Mouse (Mus musculus) heart, embryonic 11.5 days (tissue): ENCODE measurements around the gene Atp2b2. TPM values are rescaled to one million over a fixed set of nuclear protein-coding genes. Genes with fewer than 3 reads are reported as not detected.

Source experiments
- ATAC-seq: fragments of 200-750 bp; cut with Nextera tagmentation; replicated peaks from 2 replicates; pipeline ENCODE4 v1.8.0; 2017; ENCODE audit warnings: moderate library complexity; ENCODE audit not compliant: insufficient number of reproducible peaks, low FRiP score, low TSS enrichment
- H3K27ac ChIP-seq: fragments of 300-500 bp; sonication (generic); 2 replicates; pipeline ENCODE4 v1.5.1; 2014; ENCODE audit warnings: mild to moderate bottlenecking, low read depth, low read length
- H3K27me3 ChIP-seq: fragments of 300-500 bp; sonication (generic); 2 replicates; pipeline ENCODE4 v1.6.1; 2014; ENCODE audit warnings: mild to moderate bottlenecking, low read length, mixed read lengths; ENCODE audit not compliant: control insufficient read depth, insufficient read depth
- H3K36me3 ChIP-seq: fragments of 300-500 bp; sonication (generic); 2 replicates; pipeline ENCODE4 v1.6.1; 2014; ENCODE audit warnings: mild to moderate bottlenecking, low read length, moderate library complexity, mixed read lengths; ENCODE audit not compliant: control insufficient read depth, insufficient read depth
- H3K4me1 ChIP-seq: fragments of 300-500 bp; sonication (generic); 2 replicates; pipeline ENCODE4 v1.6.1; 2014; ENCODE audit warnings: low read length; ENCODE audit not compliant: control insufficient read depth, insufficient read depth
- H3K4me2 ChIP-seq: fragments of 300-500 bp; sonication (generic); 2 replicates; pipeline ENCODE4 v1.6.1; 2014; ENCODE audit warnings: mild to moderate bottlenecking, moderate library complexity
- H3K4me3 ChIP-seq: fragments of 300-500 bp; sonication (generic); 2 replicates; pipeline ENCODE4 v1.5.1; 2014; ENCODE audit warnings: low read depth, low read length
- H3K9ac ChIP-seq: fragments of 300-500 bp; sonication (generic); 2 replicates; pipeline ENCODE4 v1.6.1; 2014; ENCODE audit warnings: mild to moderate bottlenecking, low read depth, low read length, moderate library complexity
- H3K9me3 ChIP-seq: fragments of 300-500 bp; sonication (generic); replicated peaks from 2 replicates; pipeline ENCODE4 v1.6.1; 2016; ENCODE audit warnings: low read length; ENCODE audit not compliant: control insufficient read depth
- WGBS: fragments of 180-500 bp; shearing (Covaris S2); extraction: QIAGEN DNeasy Blood & Tissue Kit; methylation state at CpG from one replicate; pipeline ENCODE4 v1.1.7; 2014; ENCODE audit not compliant: insufficient replicate concordance; 5-methylcytosine and 5-hydroxymethylcytosine counted together
- polyA plus RNA-seq: library from polyadenylated mRNA; unstranded; fragments of >200 nt; fragmentation: Nextera tagmentation; extraction: Ambion mirVana; gene quantifications from 2 replicates; pipeline ENCODE4 v1.2.1, GENCODE M21; 2014

Gene Atp2b2
- polyA plus RNA-seq, 1 experiment from 2014 or later, result 0.40 TPM

DNA sequence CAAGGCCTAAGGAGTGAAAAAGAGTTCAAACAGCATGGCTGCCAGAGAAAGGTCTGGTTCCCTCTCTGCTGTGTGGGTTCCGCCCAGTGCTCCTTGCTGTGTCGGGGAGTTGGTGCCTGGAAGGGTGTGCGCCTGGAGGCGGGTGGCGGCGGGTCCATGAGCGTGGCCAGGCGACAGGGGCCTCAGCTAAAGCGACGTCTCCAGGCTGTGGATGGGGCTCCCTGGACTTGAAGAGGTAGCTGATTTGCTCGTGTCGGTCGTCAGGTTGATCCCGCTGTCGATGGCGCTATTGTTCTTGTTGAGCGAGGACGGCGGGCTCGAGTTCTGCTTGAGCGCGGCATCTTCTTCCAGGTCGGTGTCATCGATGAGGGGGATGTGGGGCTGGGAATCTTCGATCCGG lies 294.1 kb downstream of the Atp2b2 start:
- Histone ChIP-seq H3K9me3 (no peaks in the 10 kb centered on the region), H3K4me2 (peak overlapping the region; percentile 25), H3K4me3 (peak overlapping the region; percentile 15; the same call in 1 of the 2 replicates), H3K27me3 (peaks cover 30% of the 10 kb centered on the region), H3K27ac (no peak overlapping the region), H3K9ac (no peak overlapping the region), H3K4me1 (no peaks in the 10 kb centered on the region), H3K36me3 (no peaks in the 10 kb centered on the region)
- 15% methylated on average over 26 of the region's 26 CpGs for WGBS
- no peak for ATAC-seq

GRCm38 (mm10) chr6:113747284-113747683 lies 295.1 kb downstream of the Atp2b2 start:
- Histone ChIP-seq H3K36me3 (no peaks in the 10 kb centered on the region), H3K4me3 (no peak overlapping the region), H3K4me1 (no peaks in the 10 kb centered on the region), H3K27me3 (peaks cover 30% of the 10 kb centered on the region), H3K9me3 (no peaks in the 10 kb centered on the region), H3K9ac (no peak overlapping the region), H3K4me2 (no peak overlapping the region), H3K27ac (no peak overlapping the region)
- no peak for ATAC-seq
- WGBS, result 78% methylated on average over 14 of the region's 14 CpGs

- H3K27me3 ChIP-seq, result peaks cover 28% of the 10 kb centered on the region
Observed at GRCm38 (mm10) chr6:113745117-113745516, 297.3 kb downstream of the Atp2b2 start.

DNA sequence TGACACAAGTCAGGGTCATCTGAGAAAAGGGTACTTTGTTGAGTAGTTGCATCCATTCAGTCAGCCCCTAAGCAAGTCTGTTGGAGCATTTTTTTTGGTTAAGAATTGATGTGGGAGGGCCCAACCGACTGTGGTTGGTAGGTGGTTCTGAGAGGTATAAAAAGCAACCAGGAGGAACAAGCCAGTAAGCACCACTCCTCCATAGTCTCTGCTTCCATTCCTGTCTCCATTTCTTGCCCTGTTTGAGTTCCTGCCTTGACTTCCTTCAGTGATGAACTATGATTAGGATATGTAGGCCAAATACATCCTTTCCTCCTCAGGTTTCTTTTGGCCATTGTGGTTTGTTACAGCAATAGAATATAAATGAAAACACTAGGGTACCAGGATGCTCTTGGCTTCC lies 299.3 kb downstream of the Atp2b2 start:
- 46% methylated on average over 1 of the region's 1 CpGs for WGBS
- Histone ChIP-seq H3K9me3 (no peaks in the 10 kb centered on the region), H3K36me3 (no peaks in the 10 kb centered on the region; the same call in 1 of the 2 replicates), H3K4me2 (no peak overlapping the region), H3K4me3 (no peak overlapping the region), H3K9ac (no peak overlapping the region), H3K27ac (no peak overlapping the region), H3K4me1 (peaks cover 6% of the 10 kb centered on the region), H3K27me3 (peaks cover 16% of the 10 kb centered on the region)
- no peak for ATAC-seq

More at GRCm38 (mm10) chr6:113745117-113745516, 297.3 kb downstream of the Atp2b2 start:
- H3K4me2 ChIP-seq, result no peak overlapping the region
- H3K4me1 ChIP-seq, result no peaks in the 10 kb centered on the region
- H3K4me3 ChIP-seq, result no peak overlapping the region
- no peaks in the 10 kb centered on the region for H3K9me3 ChIP-seq
- H3K27ac ChIP-seq, result no peak overlapping the region
- no peak overlapping the region for H3K9ac ChIP-seq
- no peaks in the 10 kb centered on the region for H3K36me3 ChIP-seq
- ATAC-seq, result no peak

- WGBS, result 39% methylated on average over 1 of the region's 1 CpGs
- H3K27ac ChIP-seq, result no peak overlapping the region
- H3K9ac ChIP-seq, result no peak overlapping the region
- H3K4me1 ChIP-seq, result peaks cover 6% of the 10 kb centered on the region
- no peak overlapping the region for H3K4me2 ChIP-seq
- no peaks in the 10 kb centered on the region for H3K9me3 ChIP-seq
- H3K4me3 ChIP-seq, result no peak overlapping the region
- H3K27me3 ChIP-seq, result peaks cover 11% of the 10 kb centered on the region; the same call in 1 of the 2 replicates
- ATAC-seq, result no peak
- H3K36me3 ChIP-seq, result no peaks in the 10 kb centered on the region; the same call in 1 of the 2 replicates
Observed at GRCm38 (mm10) chr6:113742321-113742720, 300.1 kb downstream of the Atp2b2 start.

- WGBS, result 63% methylated on average over 2 of the region's 2 CpGs
- Histone ChIP-seq H3K4me2 (no peak overlapping the region), H3K27ac (no peak overlapping the region), H3K9me3 (no peaks in the 10 kb centered on the region), H3K27me3 (peaks cover 9% of the 10 kb centered on the region; the same call in 1 of the 2 replicates), H3K36me3 (peaks cover 2% of the 10 kb centered on the region), H3K4me3 (no peak overlapping the region), H3K9ac (no peak overlapping the region), H3K4me1 (peaks cover 6% of the 10 kb centered on the region)
- no peak for ATAC-seq
Observed at GRCm38 (mm10) chr6:113741425-113741824, 301.0 kb downstream of the Atp2b2 start.

GRCm38 (mm10) chr6:113740236-113741217 lies 301.9 kb downstream of the Atp2b2 start, which contains the start of gene Sec13:
Sec13 (minus strand) TSS chr6:113740743.
- 7% methylated on average over 41 of the region's 41 CpGs for WGBS

DNA sequence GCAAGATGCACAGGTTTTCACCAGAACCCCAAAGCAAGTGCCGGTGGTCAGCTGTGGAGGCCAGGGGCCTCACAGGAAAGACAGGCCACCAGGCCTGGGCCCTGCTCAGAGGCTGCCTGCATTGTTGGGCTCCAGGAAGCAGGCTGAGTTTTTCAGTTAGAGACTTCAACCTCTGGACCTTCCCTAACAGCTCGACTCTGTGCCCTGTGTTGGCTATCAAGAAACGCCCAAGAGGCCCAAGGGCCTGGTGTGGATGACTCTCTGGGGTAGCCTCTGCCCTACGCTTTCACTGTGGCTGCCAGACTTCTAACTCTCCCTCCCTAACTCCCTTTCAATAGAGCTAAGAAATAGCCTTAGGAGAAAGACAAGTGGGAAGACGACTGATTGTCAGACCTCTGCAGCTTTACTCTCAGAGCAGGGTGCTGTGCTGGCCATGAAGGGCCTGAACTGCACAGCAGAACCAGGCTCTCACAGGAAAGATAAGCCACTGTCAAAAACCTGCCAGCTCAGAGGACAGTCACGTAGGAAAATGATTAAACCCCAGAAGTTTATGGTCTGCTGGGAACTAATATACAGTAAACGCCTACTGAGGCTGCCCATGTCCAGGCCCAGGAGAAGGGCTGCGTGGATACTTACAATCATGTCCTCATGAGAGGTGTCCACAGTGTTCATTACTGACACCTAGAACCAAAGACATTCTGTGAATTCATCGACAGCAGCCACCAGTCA lies 304.9 kb downstream of the Atp2b2 start:
- Histone ChIP-seq H3K4me3 (no peak overlapping the region), H3K4me2 (no peak overlapping the region), H3K27ac (no peak overlapping the region), H3K9me3 (no peaks in the 10 kb centered on the region), H3K9ac (no peak overlapping the region), H3K27me3 (no peaks in the 10 kb centered on the region), H3K36me3 (peaks cover 21% of the 10 kb centered on the region), H3K4me1 (peaks cover 6% of the 10 kb centered on the region)
- ATAC-seq, result no peak
- WGBS, result 86% methylated on average over 9 of the region's 9 CpGs

More at GRCm38 (mm10) chr6:113740236-113741217, 301.9 kb downstream of the Atp2b2 start, which contains the start of gene Sec13:
- Histone ChIP-seq H3K4me3 (peak within 1 kb of the TSS; percentile 94), H3K4me1 (peaks cover 6% of the 10 kb centered on the region), H3K9ac (peak within 1 kb of the TSS; percentile 89), H3K4me2 (peak within 1 kb of the TSS; percentile 91), H3K27me3 (peaks cover 7% of the 10 kb centered on the region; the same call in 1 of the 2 replicates), H3K36me3 (peaks cover 11% of the 10 kb centered on the region), H3K27ac (no peak within 1 kb of the TSS; the same call in none of the 2 replicates), H3K9me3 (no peaks in the 10 kb centered on the region)
- ATAC-seq, result peak; percentile 67
